Mouse (Mus musculus) intestine, embryonic 14.5 days (tissue): ENCODE results near the gene Usb1. TPM values are rescaled to one million over a fixed set of nuclear protein-coding genes. Genes with fewer than 3 reads are reported as not detected.

Experiments
- ATAC-seq: fragments of 200-750 bp; cut with Nextera tagmentation; replicated peaks from 2 replicates; pipeline ENCODE4 v1.8.0; 2017; ENCODE audit warnings: low read depth, moderate number of reproducible peaks, moderate TSS enrichment, moderate library complexity; ENCODE audit not compliant: low FRiP score, low TSS enrichment
- DNase-seq: peaks from one replicate; pipeline ENCODE4 v3.0.0-alpha.2; 2018; ENCODE audit warnings: low spot score
- H3K27ac ChIP-seq: fragments of 300-500 bp; sonication (generic); 2 replicates; pipeline ENCODE4 v1.5.1; 2014; ENCODE audit warnings: low read depth, mild to moderate bottlenecking, control low read depth
- H3K27me3 ChIP-seq: fragments of 300-500 bp; sonication (generic); replicated peaks from 2 replicates; pipeline ENCODE4 v1.6.1; 2014; ENCODE audit warnings: low read length, control low read depth; ENCODE audit not compliant: control insufficient read depth, insufficient read depth
- H3K36me3 ChIP-seq: fragments of 300-500 bp; sonication (generic); 2 replicates; pipeline ENCODE4 v1.6.1; 2014; ENCODE audit warnings: low read length, control low read depth; ENCODE audit not compliant: control insufficient read depth, insufficient read depth
- H3K4me1 ChIP-seq: fragments of 300-500 bp; sonication (generic); replicated peaks from 2 replicates; pipeline ENCODE4 v1.6.1; 2014; ENCODE audit warnings: low read length, control low read depth, mixed read lengths; ENCODE audit not compliant: control insufficient read depth, insufficient read depth
- H3K4me2 ChIP-seq: fragments of 300-500 bp; sonication (generic); 2 replicates; pipeline ENCODE4 v1.6.1; 2014; ENCODE audit warnings: low read length
- H3K4me3 ChIP-seq: fragments of 300-500 bp; sonication (generic); 2 replicates; pipeline ENCODE4 v1.5.1; 2014; ENCODE audit warnings: low read depth, low read length, control low read depth, mixed read lengths
- H3K9ac ChIP-seq: fragments of 300-500 bp; sonication (generic); 2 replicates; pipeline ENCODE4 v1.6.1; 2014; ENCODE audit warnings: mild to moderate bottlenecking, low read length
- H3K9me3 ChIP-seq: fragments of 300-500 bp; sonication (generic); 2 replicates; pipeline ENCODE4 v1.6.1; 2016; ENCODE audit warnings: low read length, control low read depth; ENCODE audit not compliant: control insufficient read depth
- WGBS: fragments of 180-500 bp; shearing (Covaris S2); extraction: QIAGEN DNeasy Blood & Tissue Kit; methylation state at CpG from one replicate; pipeline ENCODE4 v1.1.7; 2014; 5-methylcytosine and 5-hydroxymethylcytosine counted together
- polyA plus RNA-seq: library from polyadenylated mRNA; unstranded; fragments of >200 nt; fragmentation: Nextera tagmentation; extraction: Ambion mirVana; gene quantifications from 2 replicates; pipeline ENCODE4 v1.2.1, GENCODE M21; 2014

Usb1 gene
- polyA plus RNA-seq, 1 experiment from 2014 or later, result 39.0 TPM

DNA sequence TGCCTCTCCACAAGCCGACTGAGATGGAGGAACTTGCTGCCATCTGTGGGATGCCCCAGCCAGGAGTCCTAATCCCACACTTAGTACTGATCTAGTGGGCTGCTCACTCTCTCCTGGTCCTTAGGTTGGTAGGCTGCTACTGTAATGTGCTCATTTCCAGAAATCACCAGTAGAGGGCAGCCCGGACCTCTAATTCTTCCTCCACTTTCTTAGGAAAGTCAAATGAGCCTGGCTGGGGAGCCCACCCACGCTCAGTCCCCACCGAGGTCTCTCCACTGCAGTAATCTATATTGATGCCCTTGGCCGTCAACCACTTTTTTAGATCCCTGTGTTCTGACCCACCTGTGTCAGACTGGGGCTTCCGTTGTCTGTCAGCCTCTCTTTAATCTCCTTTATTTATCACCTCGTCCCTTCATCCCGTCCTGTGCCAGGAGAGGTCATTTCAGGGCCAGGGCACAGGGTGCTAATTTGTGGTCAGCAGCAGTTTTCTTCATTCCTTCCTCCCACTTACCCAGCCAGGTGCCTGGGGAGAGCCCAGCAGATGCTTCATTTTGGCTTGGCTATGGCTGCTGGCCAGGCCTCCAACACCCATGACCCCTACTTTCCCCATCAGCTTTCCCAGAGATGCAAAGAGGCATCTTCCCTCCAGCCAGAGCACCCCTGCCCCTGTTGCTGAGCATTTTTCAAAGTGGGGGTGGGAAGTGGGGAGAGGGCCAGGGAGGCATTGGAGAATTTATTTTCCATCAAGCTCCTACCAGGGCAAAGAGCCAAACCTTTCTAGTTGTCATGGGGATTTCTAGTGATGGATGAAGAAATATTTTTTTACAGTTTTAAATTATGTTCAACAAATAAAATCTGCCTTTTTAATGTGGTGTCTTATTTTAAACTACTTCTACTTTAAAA is 14.8 kb downstream of the Usb1 start:
- Histone ChIP-seq H3K4me1 (peaks cover 7% of the 10 kb centered on the region; the same call in 1 of the 2 replicates), H3K9me3 (no peaks in the 10 kb centered on the region), H3K36me3 (peaks cover 27% of the 10 kb centered on the region), H3K9ac (no peak overlapping the region), H3K4me2 (no peak overlapping the region), H3K27me3 (no peaks in the 10 kb centered on the region), H3K4me3 (no peak overlapping the region), H3K27ac (no peak overlapping the region)
- ATAC-seq (peak; percentile 29; the same call in 1 of the 2 replicates), DNase-seq (peak; percentile 90)
- 22% methylated on average over 8 of the region's 8 CpGs for WGBS

DNA sequence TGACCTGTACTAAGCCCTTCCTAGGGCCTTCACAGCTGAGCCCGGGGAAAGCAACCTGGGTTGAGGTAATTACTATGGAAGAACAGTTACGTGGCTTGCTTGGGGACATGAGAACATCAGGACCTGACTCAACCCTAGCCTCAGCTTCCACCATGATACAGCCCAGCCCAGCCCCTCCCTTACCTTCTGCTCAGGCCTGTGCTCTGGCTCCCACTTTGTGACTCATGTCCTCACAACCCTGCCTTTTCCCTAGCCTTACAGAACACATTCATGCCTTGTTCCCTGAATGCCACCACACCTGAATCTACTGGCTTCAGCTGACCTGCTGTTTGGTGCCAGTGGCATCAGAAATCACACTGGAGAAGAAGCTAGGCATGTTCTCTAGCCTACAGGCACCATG is 16.3 kb downstream of the Usb1 start:
- Histone ChIP-seq H3K4me1 (peaks cover 8% of the 10 kb centered on the region; the same call in 1 of the 2 replicates), H3K36me3 (peaks cover 23% of the 10 kb centered on the region), H3K27ac (no peak overlapping the region), H3K9me3 (no peaks in the 10 kb centered on the region), H3K4me2 (no peak overlapping the region), H3K27me3 (no peaks in the 10 kb centered on the region), H3K9ac (no peak overlapping the region), H3K4me3 (no peak overlapping the region)
- WGBS, result 86% methylated on average over 2 of the region's 2 CpGs
- no peak for DNase-seq
- no peak for ATAC-seq

DNA sequence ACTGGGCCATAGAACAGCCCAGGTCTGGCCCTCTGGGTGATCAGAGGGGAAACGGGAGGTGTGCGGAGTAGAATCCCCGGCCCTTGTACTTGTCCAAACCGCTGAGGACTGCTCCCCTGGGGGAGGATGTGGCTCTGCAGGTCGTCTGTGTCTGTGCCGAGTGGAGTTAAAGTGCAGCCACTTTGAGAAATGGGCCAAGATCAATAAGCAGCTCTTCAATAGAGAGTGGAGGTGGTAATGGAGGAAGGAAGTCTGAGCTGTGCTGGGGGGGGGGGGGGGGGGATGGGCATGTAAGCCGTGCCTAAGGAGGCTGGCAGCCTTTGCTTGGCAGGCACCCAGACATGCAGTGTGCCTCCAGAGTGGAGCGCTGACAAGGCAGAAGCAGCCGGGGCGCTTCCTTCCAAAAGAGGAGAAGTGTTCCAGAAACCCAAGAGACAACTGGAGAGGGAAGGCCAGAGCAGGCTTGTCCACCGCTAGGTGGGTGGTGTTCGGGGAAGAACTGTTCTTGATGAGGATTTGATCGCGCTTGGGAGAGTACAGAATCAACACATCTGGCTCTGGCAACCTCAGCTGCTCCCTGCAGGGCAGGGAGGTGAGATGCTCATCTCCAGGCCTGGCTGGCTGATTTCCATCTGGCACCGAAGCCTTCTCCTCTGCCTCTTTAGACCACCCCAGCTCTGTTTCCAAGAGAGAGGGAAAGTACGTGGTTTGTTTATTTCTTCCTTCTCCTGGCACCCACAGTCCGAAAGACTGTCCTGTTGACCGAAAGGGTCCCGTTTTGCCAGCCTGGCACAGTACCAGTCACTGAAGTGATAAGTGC is 16.9 kb downstream of the Usb1 start:
- DNase-seq, result no peak
- 45% methylated on average over 19 of the region's 19 CpGs for WGBS
- no peaks in the 10 kb centered on the region; the same call in 1 of the 2 replicates for H3K27me3 ChIP-seq
- ATAC-seq, result no peak
- no peak overlapping the region for H3K9ac ChIP-seq
- H3K4me1 ChIP-seq, result peaks cover 14% of the 10 kb centered on the region; the same call in 1 of the 2 replicates
- H3K27ac ChIP-seq, result 0 out of 2 replicates have a peak overlapping the region, but pooled peaks have one; percentile 27
- H3K9me3 ChIP-seq, result no peaks in the 10 kb centered on the region
- H3K4me2 ChIP-seq, result no peak overlapping the region
- peaks cover 17% of the 10 kb centered on the region for H3K36me3 ChIP-seq
- H3K4me3 ChIP-seq, result no peak overlapping the region

DNA sequence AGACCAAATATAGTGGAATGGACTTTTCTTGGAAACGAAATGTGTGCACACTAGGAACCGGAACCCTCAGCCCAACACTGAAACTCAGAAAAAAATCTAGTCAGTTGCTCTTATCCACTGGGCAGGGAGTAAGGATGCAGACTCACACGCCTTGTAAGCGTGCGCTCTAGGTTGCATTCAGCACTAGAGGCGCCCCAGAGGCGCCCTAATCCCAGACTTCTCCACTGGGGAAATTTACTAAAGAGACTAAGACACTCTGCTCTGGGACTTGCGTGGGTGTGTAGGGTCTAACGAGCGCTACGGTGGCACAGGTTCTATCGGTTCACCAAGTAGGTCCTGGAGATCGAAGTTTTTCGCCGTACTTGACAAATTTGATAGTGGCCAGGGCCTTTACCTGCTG is 19.4 kb downstream of the Usb1 start:
- Histone ChIP-seq H3K4me2 (peak overlapping the region; percentile 90), H3K36me3 (no peaks in the 10 kb centered on the region), H3K9ac (peak overlapping the region; percentile 80; the same call in 1 of the 2 replicates), H3K9me3 (no peaks in the 10 kb centered on the region), H3K27me3 (no peaks in the 10 kb centered on the region; the same call in 1 of the 2 replicates), H3K27ac (peak overlapping the region; percentile 85), H3K4me3 (peak overlapping the region; percentile 79), H3K4me1 (peaks cover 14% of the 10 kb centered on the region; the same call in 1 of the 2 replicates)
- DNase-seq, result peak; percentile 77
- ATAC-seq, result peak; percentile 40
- WGBS, result under 1% methylated on average over 15 of the region's 15 CpGs

DNA sequence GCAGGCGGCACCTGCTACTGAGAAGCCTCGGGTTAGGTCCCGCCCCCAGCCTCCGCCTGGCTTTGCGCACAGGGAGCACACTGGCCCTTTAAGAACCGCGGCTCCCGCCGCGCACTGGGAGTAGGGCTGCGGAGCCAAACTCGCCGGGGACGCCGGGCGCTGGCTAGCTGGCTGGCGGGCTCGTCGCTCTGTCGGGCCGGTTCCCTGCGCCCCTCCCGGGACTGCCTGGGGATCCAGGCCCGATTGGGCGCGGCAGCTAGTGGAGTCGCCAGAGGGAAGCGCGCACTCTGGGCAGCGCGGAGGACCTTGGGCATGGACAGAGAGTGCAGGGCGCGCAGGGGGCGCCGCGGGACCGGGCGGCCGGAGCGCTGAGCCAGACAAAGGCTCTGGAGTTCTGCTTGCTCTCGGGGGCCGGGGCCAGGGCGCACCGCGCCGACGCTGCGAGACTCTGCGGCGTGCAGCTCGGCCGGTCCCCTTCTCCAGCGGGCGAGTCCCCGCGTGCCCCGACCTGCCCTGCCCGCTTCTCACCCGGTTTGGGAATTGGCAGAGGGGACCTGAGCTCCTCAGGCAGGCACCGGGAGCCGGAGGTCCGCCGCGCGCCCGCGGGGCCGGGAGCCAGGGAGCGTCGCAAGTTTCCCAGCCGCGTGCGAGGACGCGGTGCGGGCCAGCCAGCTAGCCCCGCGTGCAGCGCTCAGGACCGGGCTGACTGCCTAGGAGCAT is 20.2 kb downstream of the Usb1 start, which contains the start of gene Mmp15:
Mmp15 (plus strand) TSS at position 118 of the 720 bp plus-strand sequence.
- H3K27me3 ChIP-seq, result no peaks in the 10 kb centered on the region; the same call in 1 of the 2 replicates
- peak within 1 kb of the TSS; percentile 79 for H3K4me3 ChIP-seq
- H3K36me3 ChIP-seq, result no peaks in the 10 kb centered on the region
- peaks cover 10% of the 10 kb centered on the region; the same call in 1 of the 2 replicates for H3K4me1 ChIP-seq
- peak within 1 kb of the TSS; percentile 85 for H3K27ac ChIP-seq
- H3K9ac ChIP-seq, result peak within 1 kb of the TSS; percentile 80
- no peaks in the 10 kb centered on the region for H3K9me3 ChIP-seq
- H3K4me2 ChIP-seq, result peak within 1 kb of the TSS; percentile 90
- peak; percentile 88 for DNase-seq
- peak; percentile 85 for ATAC-seq
- 0% methylated on average over 78 of the region's 80 CpGs for WGBS

DNA sequence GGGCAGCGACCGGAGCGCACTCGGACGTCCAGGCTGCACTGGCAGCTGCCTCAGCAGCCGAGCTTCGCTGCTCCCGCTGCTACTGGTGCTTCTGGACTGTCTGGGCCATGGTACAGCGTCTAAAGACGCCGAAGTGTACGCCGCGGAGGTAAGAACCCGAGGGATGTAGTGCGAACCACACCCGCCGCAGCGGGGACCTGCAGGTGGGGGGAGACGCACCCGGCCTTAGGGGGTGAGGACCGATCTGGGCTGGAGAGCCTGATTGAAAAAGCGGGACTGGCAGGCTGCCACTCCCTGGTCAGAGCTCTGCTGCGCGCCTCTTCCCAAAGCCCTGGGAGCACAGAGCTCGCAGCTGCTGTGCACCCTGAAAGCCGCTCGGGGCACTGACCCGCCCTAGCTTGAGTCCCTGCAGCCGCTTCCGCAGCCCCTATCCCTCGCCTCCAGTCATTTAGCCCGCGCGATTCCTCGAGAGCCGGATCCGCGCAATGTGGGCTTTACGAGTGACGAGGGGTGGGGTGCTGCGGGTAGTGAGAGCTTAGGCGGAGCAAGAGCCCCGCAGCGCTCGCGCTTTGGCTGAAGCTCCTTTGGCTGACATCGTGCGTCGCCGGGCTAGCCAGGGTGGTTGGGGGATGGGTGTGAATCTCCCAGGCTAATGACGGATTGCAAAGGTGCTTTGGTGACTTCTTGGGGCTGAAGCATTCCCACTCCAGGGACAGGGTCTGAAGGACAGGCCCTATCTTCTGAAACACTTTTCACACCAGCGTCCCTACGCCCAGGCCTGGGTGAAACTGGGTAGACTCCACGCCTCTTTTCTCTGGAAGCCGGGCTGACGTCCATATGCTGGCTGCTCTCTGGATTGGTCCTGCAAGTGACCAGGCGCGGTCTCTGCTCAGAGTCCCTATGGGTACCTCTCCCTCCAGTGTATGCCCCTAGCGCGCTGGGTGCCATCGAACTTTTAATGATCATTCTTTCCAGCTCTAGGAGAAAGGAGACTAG is 21.1 kb downstream of the Usb1 start:
- Histone ChIP-seq H3K9ac (peak overlapping the region; percentile 80), H3K9me3 (no peaks in the 10 kb centered on the region), H3K27me3 (no peaks in the 10 kb centered on the region; the same call in 1 of the 2 replicates), H3K4me3 (peak overlapping the region; percentile 79), H3K4me1 (peaks cover 10% of the 10 kb centered on the region; the same call in 1 of the 2 replicates), H3K27ac (peak overlapping the region; percentile 85), H3K4me2 (peak overlapping the region; percentile 90), H3K36me3 (no peaks in the 10 kb centered on the region)
- DNase-seq (peak; percentile 84), ATAC-seq (peak; percentile 36; the same call in 1 of the 2 replicates)
- 2% methylated on average over 61 of the region's 62 CpGs for WGBS

DNA sequence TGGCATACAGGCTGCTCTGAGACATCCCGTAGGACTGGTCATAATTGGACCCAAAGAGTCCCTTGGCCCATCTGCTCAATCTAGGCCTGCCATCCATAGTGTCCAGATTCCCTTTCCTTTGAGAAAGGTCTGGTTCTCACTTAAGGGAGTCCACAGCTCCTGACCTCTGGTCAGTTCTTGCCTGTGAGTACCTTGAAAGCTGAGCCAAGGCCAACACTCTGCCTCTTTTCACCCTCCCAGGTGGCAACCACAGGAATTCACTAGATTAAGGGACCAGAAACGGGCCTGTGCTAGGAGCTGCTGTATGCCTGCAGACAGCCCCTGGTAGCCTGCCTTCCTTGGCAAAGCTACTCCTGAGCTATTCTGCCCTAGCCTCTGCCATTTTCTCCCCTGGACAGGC is 22.5 kb downstream of the Usb1 start:
- H3K27me3 ChIP-seq, result no peaks in the 10 kb centered on the region; the same call in 1 of the 2 replicates
- H3K9ac ChIP-seq, result no peak overlapping the region
- ATAC-seq (no peak), DNase-seq (no peak)
- H3K36me3 ChIP-seq, result no peaks in the 10 kb centered on the region
- no peaks in the 10 kb centered on the region for H3K9me3 ChIP-seq
- H3K4me3 ChIP-seq, result no peak overlapping the region
- 86% methylated on average over 2 of the region's 2 CpGs for WGBS
- no peak overlapping the region for H3K4me2 ChIP-seq
- peaks cover 12% of the 10 kb centered on the region; the same call in 1 of the 2 replicates for H3K4me1 ChIP-seq
- H3K27ac ChIP-seq, result no peak overlapping the region
